Mouse (Mus musculus) G1E (cell line): Measurements from ENCODE around the gene Erbin. TPM values are rescaled to one million over a fixed set of nuclear protein-coding genes. Genes with fewer than 3 reads are reported as not detected.

Experiments used
- ATAC-seq: 2 replicates; pipeline ENCODE4 v1.8.0; 2016; ENCODE audit warnings: mild to moderate bottlenecking; ENCODE audit not compliant: insufficient number of reproducible peaks, poor library complexity, low FRiP score, severe bottlenecking; ENCODE audit errors: extremely low read depth
- DNase-seq: peaks from one replicate; pipeline ENCODE4 v3.0.0; 2012; ENCODE audit warnings: low spot score
- H3K27me3 ChIP-seq: 2 replicates; pipeline ENCODE4 v1.6.1; 2012; ENCODE audit warnings: mild to moderate bottlenecking, low read length, inconsistent platforms; ENCODE audit not compliant: insufficient read depth
- H3K36me3 ChIP-seq: replicated peaks from 2 replicates; pipeline ENCODE3; 2012; ENCODE audit warnings: mild to moderate bottlenecking, inconsistent platforms
- H3K4me1 ChIP-seq: 2 replicates; pipeline ENCODE4 v1.6.1; 2012; ENCODE audit warnings: low read depth, low read length, inconsistent platforms, mixed read lengths; ENCODE audit not compliant: insufficient read depth
- H3K4me3 ChIP-seq: 2 replicates; pipeline ENCODE4 v1.5.1; 2012; ENCODE audit warnings: low read depth, mild to moderate bottlenecking, inconsistent platforms, low read length, moderate library complexity, mixed read lengths
- H3K9me3 ChIP-seq: replicated peaks from 2 replicates; pipeline ENCODE4 v1.6.1; 2012; ENCODE audit warnings: inconsistent platforms
- CTCF ChIP-seq: IDR thresholded peaks from 2 replicates; pipeline ENCODE4 v1.5.1; 2012; ENCODE audit warnings: low read depth, low read length, inconsistent platforms, mixed read lengths
- GATA1 ChIP-seq: IDR thresholded peaks from 2 replicates; pipeline ENCODE4 v1.6.1; 2012; ENCODE audit warnings: borderline replicate concordance, low read length, inconsistent platforms, mixed read lengths
- GATA2 ChIP-seq: IDR thresholded peaks from 2 replicates; pipeline ENCODE4 v1.6.1; 2012; ENCODE audit warnings: low read depth, low read length, inconsistent platforms, borderline replicate concordance
- POLR2AphosphoS5 ChIP-seq: IDR thresholded peaks from 2 replicates; pipeline ENCODE4 v1.6.1; 2012; ENCODE audit warnings: low read depth, low read length, inconsistent platforms; ENCODE audit not compliant: insufficient replicate concordance
- TAL1 ChIP-seq: conservative IDR thresholded peaks from 2 replicates; pipeline ENCODE4 v1.6.1; 2012; ENCODE audit warnings: low read depth, low read length, inconsistent platforms, mixed read lengths
- polyA plus RNA-seq: library from polyadenylated mRNA; stranded (reverse); fragments of >175 nt; gene quantifications from 2 replicates; pipeline ENCODE4 v1.2.3, GENCODE M21; 2012
- total RNA-seq, 2 experiments: library from RNA; stranded (forward) in 1 of 2; stranded (reverse) in 1 of 2; fragments of 200-1000 nt in 1 of 2; fragments of >200 nt in 1 of 2; fragmentation: Nextera tagmentation in 1 of 2; gene quantifications; 2 replicates each; pipeline ENCODE4 v1.2.3; 2014 to 2017

The Erbin gene
- total RNA-seq (2014; fragmentation: Nextera tagmentation): 135 and 156 TPM in 2 replicates
- total RNA-seq (2017): 123 and 142 TPM in 2 replicates
- polyA plus RNA-seq: 7.9 and 9.8 TPM in 2 replicates

DNA sequence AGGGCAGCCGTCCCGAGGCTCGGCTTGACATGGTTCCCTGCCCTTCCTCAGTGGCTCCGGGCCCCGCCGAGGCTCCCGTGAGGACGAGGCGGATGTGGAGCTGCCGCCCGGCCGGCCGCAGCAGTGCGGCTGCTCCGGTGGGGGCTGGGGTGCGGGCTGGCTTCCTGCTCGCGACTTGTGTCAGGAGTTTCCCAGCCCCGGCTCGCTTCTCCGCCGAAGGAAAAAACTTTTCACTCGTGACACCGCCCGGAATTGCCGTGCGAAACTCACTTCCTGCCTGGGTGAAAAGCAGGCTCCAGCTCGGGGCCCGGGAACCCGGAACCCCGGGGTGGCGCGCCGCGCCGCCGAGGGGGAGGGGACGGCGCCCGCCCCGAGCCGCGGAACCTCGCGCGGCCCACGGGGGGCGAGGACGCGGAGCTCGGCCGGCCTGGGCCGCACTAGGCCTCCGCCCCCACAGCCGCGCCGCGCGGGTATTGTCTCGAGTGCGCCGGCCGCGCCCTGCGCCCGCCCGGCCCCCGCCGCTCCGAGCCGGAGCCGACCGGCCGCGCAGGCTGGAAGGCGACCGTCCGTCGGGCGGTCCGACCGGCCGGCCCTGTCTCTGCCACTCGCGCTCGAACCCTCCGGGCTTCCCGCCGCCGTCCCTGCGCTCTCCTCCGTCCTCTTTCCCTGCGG is at the start of gene Erbin:
TSS of gene Erbin (minus strand) at position 254 of the 672 bp plus-strand sequence.
- H3K4me1 ChIP-seq: peaks cover 18% of the 10 kb centered on the region
- peaks cover 18% of the 10 kb centered on the region for H3K27me3 ChIP-seq
- peak; percentile 72 for DNase-seq
- peak within 1 kb of the TSS; percentile 85 for H3K4me3 ChIP-seq
- H3K9me3 ChIP-seq: no peaks in the 10 kb centered on the region
- H3K36me3 ChIP-seq: peaks cover 3% of the 10 kb centered on the region
- TF ChIP-seq CTCF (no peak), POLR2AphosphoS5 (no peak), GATA1 (no peak), TAL1 (no peak), GATA2 (no peak)
- ATAC-seq: peak; percentile 9; the same call in 1 of the 2 replicates

DNA sequence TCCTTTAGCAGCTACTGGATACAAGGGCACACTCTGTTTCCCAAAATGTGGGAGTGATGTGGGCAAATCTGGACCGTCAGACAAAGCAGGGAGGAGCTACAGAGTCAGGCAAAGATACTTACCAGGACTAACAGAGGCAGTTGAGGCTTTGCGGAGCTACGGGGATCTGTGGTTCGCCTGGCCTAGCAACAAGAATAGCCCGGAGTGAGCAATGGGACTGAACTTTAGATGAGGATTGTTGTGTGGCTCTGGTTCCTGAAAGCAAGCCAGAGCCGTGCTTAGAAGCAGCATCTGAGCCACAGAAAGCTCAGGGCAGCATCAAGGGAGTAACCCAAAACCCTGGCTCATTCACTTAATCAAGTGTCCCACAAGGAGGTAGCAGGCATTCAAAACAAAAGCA is 49.6 kb upstream of the Erbin start:
- Histone ChIP-seq H3K36me3 (no peaks in the 10 kb centered on the region), H3K4me1 (peaks cover 2% of the 10 kb centered on the region; the same call in 1 of the 2 replicates), H3K9me3 (no peaks in the 10 kb centered on the region), H3K27me3 (peaks cover 13% of the 10 kb centered on the region), H3K4me3 (no peak overlapping the region)
- no peak for ATAC-seq
- DNase-seq: no peak
- TF ChIP-seq TAL1 (no peak), CTCF (no peak), GATA1 (no peak), POLR2AphosphoS5 (no peak), GATA2 (no peak)

DNA sequence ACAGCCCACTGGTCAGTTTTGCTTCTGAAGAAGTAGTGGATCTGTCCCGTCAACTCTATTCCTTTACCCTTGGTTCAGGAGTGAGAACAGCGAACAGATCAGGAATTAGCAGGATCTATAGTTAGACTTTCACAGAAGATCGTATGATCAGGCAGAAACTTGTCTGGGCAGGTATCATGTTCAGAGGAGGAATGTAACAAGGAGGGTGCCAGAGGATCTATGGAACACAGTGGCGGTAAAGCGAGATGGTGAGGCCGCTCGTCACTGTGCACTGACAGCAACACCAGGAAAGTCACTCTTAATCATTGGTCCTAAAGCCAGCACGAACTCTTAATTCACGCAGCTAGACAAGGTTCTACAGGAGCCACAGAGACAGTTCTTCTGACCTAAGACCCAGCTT is 47.7 kb upstream of the Erbin start:
- H3K4me3 ChIP-seq: no peak overlapping the region
- H3K4me1 ChIP-seq: peaks cover 2% of the 10 kb centered on the region; the same call in 1 of the 2 replicates
- H3K36me3 ChIP-seq: no peaks in the 10 kb centered on the region
- ATAC-seq (no peak), DNase-seq (no peak)
- no peak for TF ChIP-seq CTCF
- no peak for TF ChIP-seq GATA2
- TF ChIP-seq GATA1: no peak
- TF ChIP-seq TAL1: no peak
- TF ChIP-seq POLR2AphosphoS5: no peak
- peaks cover 12% of the 10 kb centered on the region; the same call in 1 of the 2 replicates for H3K27me3 ChIP-seq
- H3K9me3 ChIP-seq: no peaks in the 10 kb centered on the region

DNA sequence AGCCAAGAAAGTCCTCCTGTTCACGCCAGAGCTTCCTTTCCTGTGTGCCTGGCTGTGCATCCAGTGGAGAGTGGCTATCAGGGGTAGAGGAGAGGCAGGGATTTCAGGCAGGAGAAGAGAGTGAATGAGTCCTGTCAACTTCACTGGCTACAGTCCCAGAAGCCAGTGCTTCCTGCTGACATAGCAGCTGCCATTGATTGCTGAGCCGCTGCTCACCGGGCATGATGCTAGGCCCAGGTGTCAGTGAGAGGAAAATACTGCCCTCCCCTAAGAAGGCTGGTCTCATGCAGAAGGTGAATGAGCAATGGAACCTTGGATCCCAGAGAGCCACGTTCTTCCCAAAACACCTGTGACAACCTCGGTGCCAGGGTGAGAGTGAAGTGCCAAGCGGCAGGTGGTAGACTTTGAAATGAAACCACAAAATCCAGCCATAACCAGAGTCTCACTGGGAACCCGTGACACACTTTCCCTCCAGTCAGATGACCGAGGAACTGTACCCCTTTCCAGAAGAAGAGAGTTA is 46.4 kb upstream of the Erbin start:
- Histone ChIP-seq H3K27me3 (peaks cover 12% of the 10 kb centered on the region; the same call in 1 of the 2 replicates), H3K4me1 (peaks cover 2% of the 10 kb centered on the region; the same call in 1 of the 2 replicates), H3K36me3 (no peaks in the 10 kb centered on the region), H3K4me3 (no peak overlapping the region), H3K9me3 (no peaks in the 10 kb centered on the region)
- TF ChIP-seq TAL1: no peak
- TF ChIP-seq POLR2AphosphoS5: no peak
- ATAC-seq: no peak
- no peak for DNase-seq

DNA sequence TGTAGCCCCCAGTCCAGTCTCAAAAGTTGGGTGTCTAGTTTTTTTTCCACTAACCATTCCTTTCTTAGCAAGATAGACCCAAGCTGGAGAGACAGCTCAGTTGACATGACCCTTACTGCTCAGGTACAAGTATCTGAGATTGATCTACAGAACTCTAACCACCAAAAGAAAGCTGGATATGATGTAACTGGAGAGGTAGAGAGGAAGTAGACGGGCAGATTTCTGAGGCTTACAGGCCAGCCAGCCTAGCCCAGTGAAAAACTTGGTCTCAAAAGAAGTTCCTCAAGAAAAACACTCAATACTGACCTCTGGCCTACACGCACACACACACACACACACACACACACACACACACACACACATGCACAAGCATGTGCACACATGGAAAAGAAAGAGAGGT is 44.9 kb upstream of the Erbin start:
- Histone ChIP-seq H3K4me3 (no peak overlapping the region), H3K4me1 (peaks cover 2% of the 10 kb centered on the region; the same call in 1 of the 2 replicates), H3K27me3 (peaks cover 10% of the 10 kb centered on the region; the same call in 1 of the 2 replicates), H3K9me3 (no peaks in the 10 kb centered on the region), H3K36me3 (no peaks in the 10 kb centered on the region)
- DNase-seq: no peak
- ATAC-seq: no peak
- no peak for TF ChIP-seq TAL1

DNA sequence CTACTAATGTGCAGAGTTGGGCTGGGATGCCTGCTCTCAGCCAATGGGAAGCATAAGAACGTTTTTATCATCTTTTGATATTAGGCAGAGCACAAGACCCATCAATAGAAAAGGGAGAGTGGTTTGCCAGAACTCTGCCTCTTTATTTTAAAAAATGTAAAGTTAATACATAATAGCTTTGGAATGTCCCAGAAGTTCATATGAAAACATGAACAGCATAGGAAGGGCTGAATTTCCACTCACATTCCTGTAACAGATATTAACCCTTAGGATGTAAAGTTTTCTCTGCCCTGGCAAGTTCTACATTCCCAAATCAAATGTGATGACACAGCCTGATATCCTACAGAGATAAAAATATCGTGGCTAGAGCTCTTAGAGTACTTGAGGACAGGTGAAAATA is 42.8 kb upstream of the Erbin start:
- H3K9me3 ChIP-seq: no peaks in the 10 kb centered on the region
- ATAC-seq (no peak), DNase-seq (no peak)
- TF ChIP-seq TAL1 (no peak), POLR2AphosphoS5 (no peak)
- H3K27me3 ChIP-seq: peaks cover 10% of the 10 kb centered on the region; the same call in 1 of the 2 replicates
- H3K4me1 ChIP-seq: peaks cover 2% of the 10 kb centered on the region; the same call in 1 of the 2 replicates
- no peaks in the 10 kb centered on the region for H3K36me3 ChIP-seq
- H3K4me3 ChIP-seq: no peak overlapping the region

DNA sequence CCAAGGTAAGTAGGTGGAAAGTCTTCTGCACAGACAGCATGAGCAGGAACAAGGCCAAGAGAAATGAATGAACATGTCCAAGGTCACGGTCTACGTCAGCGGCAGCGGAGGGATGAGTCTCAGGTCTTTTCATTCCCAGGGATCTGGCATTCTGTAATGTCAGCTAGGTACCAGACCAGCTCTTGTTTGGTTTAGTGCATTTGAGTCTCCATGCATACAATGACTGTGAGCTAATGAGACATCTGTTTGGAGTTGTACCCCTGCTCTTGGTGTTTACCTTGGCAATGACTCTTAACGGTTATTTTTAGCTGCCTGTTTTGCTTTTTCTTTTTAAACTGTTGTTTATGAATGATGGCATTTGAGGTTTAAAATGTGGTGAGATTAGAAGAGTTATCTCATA is 39.5 kb upstream of the Erbin start:
- no peak overlapping the region for H3K4me3 ChIP-seq
- H3K27me3 ChIP-seq: no peaks in the 10 kb centered on the region
- peaks cover 2% of the 10 kb centered on the region; the same call in 1 of the 2 replicates for H3K4me1 ChIP-seq
- no peak for ATAC-seq
- DNase-seq: no peak
- H3K36me3 ChIP-seq: no peaks in the 10 kb centered on the region
- no peaks in the 10 kb centered on the region for H3K9me3 ChIP-seq
- TF ChIP-seq GATA2: no peak
- TF ChIP-seq CTCF: no peak
- TF ChIP-seq POLR2AphosphoS5: no peak
- TF ChIP-seq GATA1: no peak
- TF ChIP-seq TAL1: no peak
